Mouse (Mus musculus) c-Kit-positive CD71-positive TER-119-positive erythroid progenitor cells, embryonic 14.5 days (primary cell): ENCODE results near the gene Sh3pxd2b.
"Not testable (repeated sequence)": the region's sequence is repeated elsewhere in the genome, so short reads cannot be mapped to it uniquely, and the experiment has no call there.

Experiments used
- DNase-seq: peaks from one replicate; pipeline ENCODE4 v3.0.0-alpha.2; 2013; ENCODE audit warnings: low spot score

The Sh3pxd2b gene

GRCm38 (mm10) chr11:32347607-32348432, at the start of gene Sh3pxd2b:
Sh3pxd2b (plus strand) TSS chr11:32347820.
- DNase-seq, result no peak

GRCm38 (mm10) chr11:32297866-32298531, 49.6 kb upstream of the Sh3pxd2b start:
- DNase-seq, result peak; percentile 78

DNA sequence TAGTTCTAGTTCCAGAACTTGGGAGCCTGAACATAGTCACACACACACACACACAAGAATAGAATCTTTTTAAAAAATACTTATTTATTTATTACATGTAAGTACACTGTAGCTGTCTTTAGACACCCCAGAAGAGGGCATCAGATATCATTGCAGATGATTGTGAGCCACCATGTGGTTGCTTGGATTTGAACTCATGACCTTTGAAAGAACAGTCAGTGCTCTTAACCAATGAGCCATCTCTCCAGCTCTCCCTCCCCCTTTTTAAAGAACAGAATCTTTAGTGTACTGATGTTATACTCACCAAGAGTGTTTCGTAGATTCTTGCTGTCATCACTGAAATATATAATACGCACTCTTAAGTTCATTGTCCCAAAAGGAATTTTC, 49.1 kb upstream of the Sh3pxd2b start:
- DNase-seq, result peak; percentile 62

DNA sequence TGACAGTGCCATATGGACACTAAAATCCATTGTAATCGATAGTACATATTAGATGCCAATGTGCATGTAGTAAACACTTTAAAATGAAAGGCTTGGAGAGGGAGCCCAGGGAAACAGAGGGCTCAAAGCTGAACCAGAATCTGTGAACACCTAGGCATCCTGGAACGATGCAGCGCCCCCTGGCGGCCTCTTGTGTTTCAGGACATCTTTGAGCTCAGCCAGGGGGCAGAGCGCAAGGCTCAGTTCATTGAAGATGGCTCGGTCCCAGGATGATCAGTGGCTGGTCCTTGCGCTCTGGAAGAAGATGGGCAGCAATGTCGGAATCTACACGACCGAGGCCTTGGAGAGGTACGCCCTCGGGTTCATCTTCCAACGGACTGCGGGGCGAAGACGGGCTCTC, 47.8 kb upstream of the Sh3pxd2b start, which contains the start of gene Hbq1a:
Gene Hbq1a (plus strand): TSS at position 205 of the 400 bp plus-strand sequence.
- DNase-seq, result not testable (repeated sequence)

DNA sequence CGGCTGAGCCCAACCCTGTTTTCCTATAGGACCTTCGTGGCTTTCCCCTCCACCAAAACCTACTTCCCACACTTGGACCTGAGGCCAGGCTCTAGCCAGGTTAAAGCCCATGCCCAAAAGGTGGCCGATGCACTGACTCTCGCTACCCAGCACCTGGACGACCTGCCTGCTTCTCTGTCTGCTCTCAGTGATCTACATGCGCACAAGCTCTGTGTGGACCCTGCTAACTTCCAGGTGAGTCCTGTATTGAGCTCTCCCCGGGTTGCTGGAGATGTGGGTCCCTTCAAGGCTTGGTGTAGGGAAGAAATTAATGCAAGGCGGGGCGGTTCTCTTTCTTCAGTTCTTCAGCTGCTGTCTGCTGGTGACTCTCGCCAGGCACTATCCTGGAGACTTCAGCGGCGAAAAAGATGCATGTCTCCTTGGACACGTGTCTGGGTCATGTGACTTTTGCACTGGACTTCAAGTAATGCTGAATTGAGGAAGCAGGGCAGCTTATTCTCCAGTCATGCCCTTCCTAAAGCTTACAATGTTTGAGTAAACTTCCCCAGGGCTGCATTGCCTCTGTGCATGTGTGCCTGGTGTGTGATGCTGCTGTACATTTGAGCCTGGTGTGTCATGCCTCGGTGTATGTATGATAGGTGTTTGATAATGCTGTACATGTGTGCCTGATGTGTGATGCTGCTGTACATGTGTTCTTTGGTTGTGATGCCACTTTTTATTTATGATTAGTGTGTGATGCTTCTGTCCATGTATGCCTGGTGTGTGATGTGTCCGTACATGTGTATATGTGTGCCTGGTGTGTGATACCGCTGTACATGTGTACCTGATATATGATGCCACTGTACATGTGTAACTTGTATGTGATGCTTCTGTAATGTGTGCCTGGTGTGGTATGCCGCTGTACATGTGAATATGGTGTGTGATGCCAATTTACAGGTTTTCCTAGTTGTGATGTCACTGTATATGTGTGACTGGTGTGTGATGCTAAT, 47.0 kb upstream of the Sh3pxd2b start:
- no peak for DNase-seq

- no peak for DNase-seq
Measured at GRCm38 (mm10) chr11:32301506-32301905, 46.1 kb upstream of the Sh3pxd2b start.

- no peak for DNase-seq
Measured at GRCm38 (mm10) chr11:32302824-32303419, 44.7 kb upstream of the Sh3pxd2b start.

DNA sequence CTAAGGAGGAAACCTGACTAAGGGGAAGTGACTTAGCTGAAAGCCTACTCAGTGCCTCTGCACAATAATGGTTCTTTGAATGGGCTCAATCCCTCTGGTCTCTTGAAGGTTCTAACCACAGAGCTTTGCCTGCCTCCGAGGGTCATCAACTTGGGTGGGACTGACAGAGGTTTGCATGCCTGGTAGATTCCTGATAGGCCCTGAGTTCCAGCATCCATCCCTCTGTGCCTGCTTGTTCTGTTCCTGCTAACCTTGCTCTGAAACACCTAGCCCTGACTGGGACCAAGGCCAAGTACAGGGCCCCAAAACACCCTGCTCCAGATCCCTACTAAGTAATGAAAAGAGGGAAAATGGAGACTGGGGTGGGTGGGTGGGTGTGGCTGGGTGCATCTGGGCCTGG, 44.2 kb upstream of the Sh3pxd2b start:
- no peak for DNase-seq

GRCm38 (mm10) chr11:32307006-32307405, 40.6 kb upstream of the Sh3pxd2b start:
- DNase-seq, result no peak

DNA sequence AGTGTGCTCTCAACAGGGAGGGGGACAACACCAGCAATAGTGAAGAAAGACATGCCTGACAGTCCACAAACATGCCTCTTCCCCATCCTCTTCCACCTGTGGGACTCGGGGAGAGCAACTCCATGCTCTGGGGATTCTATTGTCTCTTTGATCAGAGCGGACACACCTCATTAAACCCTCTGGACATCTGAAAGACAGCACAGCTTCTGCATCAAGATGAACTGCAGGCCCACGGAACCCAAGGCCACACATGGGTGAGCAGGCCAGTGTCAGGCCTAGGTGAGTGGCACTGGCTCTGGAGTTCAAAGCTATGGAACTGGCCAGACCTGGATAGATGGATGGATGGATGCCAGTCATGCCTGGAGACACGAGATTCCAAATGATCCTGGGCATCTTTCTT, 38.2 kb upstream of the Sh3pxd2b start:
- DNase-seq, result no peak

- no peak for DNase-seq
Measured at GRCm38 (mm10) chr11:32309928-32310327, 37.7 kb upstream of the Sh3pxd2b start.

- no peak for DNase-seq
Measured at GRCm38 (mm10) chr11:32316009-32316408, 31.6 kb upstream of the Sh3pxd2b start.

DNA sequence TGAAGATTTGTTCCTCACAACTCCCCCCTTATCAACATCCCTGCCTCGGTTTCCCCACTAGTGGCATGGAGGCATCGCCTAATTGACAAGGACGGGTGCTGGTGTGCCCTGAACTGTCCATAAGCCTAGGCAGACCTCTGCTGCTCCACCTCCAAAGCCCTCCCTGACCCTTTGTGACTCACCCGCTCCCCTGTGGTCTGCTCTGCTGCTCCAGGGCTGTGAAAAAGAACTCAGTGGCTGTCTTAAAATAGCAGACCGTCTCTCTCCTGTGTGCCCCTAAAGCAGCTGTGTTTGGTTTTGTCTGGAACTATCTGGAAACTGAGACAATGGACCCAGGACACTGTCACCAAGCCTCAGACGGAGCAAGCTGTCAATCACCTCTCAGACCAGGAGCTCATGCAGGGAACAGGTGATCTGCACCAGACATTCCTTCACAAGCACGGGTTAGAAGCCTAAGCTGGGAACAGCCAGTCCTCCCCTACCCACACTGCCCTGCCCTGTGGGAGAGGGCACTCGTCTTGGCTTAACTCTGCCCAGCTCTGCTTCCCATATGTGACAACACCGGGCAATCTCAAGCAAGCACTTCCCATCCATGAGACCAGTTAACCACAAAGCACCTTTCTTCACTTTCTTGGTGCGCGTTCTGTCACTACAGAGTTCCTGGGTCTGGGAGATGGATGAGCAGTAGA, 27.0 kb upstream of the Sh3pxd2b start:
- no peak for DNase-seq

- peak; percentile 84 for DNase-seq
Measured at GRCm38 (mm10) chr11:32321196-32321565, 26.4 kb upstream of the Sh3pxd2b start.

DNA sequence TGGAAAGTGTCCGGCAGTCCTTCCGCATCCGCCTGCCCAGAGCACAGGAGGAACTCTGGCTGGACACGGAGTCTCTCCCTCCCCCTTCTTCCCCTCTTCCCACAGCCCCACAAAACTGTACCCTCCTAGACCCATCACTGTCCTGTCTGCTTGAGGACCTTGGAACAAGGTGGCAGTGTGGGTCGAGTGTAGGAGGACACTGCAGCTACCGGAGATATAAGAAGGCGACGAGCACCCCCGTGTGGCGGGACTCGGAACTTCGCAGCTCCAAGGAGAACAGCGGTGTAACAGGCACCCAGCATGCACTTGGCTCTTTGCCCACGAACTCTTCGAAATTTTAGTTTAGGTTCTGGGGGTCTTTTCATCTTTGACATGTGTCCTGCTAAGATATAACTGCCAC, 23.0 kb upstream of the Sh3pxd2b start:
- peak; percentile 75 for DNase-seq

DNA sequence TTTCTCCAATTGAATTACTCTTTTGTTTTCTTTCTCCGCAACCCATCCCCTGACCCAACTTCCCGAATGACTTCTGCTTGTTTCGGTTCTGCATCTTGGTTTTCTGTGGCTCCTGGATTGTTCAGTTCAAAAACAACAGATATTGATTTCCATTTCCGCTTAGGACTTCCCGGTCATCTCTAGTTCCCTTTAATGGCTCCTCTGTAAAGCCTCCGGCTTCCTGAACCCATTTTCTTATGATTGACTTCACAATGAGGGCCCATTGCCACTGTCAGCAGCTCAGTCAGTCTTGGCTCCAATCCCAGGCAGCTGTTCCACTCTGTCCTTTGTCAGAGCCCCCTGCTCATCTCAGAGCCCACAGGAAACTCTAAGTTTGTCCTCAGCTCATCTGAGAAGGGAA, 16.5 kb upstream of the Sh3pxd2b start:
- DNase-seq, result no peak

- no peak for DNase-seq
Measured at GRCm38 (mm10) chr11:32331861-32332260, 15.8 kb upstream of the Sh3pxd2b start.

GRCm38 (mm10) chr11:32333235-32333634, 14.4 kb upstream of the Sh3pxd2b start:
- no peak for DNase-seq

GRCm38 (mm10) chr11:32336435-32336907, 11.1 kb upstream of the Sh3pxd2b start:
- DNase-seq, result no peak

DNA sequence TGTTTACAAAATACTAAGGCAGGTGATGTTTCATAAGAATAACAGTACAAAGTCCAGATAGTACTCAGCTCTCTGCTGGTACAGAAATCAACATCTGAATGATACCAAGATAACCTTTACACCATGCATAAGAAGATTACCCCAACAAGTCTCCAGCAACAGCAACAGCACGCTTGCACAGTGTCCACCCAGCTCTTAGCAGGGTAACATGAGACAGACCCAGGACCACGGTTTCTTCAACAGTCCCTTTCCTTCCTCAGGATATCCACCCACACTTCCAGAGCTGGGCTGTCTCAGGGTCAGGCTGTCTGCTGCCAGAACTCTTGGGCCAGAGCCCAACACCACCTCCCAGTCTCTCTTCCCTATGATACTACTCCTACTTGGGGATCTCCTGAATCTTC, 8.5 kb upstream of the Sh3pxd2b start:
- no peak for DNase-seq
